Comparison of ENCODE assay signal across 8 mouse cellular contexts in the genomic region with DNA sequence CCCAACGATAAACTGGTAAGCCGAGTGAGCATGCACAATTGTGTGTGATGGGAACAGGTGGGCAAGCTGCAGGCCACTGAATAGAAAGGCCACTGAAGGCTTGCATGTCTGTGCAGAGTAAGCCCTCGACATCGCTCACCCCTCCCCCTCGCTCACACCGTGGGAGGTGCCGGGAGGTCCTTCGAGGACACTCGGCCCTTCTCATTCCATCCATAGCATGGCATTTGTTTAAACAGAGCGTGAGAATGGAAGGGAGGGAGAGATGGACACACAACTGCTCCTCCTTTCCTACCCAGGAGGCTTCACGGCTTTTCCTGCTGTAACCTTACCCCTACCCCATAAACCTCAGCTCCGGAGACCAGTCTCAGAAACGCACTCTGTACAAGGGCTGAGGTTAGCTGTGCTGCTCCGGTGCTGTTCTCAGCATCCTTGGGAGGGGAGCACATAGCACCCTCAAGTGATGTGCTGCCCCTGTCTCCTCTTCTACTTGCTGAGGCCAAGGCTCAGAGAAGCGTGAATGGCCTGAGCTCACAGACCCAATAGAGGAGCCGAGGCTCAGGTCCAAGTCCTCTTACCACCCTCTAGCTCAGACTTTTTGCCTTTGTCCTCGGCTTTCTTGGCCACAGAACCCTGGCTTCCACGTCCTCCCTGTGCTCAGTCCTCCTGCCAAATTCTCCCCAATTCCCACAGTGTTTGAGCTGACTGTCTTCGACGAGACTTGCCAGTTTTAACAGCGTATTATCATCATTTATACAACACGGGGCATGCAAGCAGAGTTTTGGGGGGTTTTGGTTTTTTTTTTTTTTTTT. TPM values are rescaled to one million over a fixed set of nuclear protein-coding genes. Genes with fewer than 3 reads are reported as not detected.
DNase-seq lines count a peak whose midpoint lies in the region; ATAC-seq and TF ChIP-seq lines count a peak whose summit lies in the region.

No protein-coding gene starts in this region.

- no peaks in the 10 kb centered on the region for H3K4me1 ChIP-seq in hindbrain, embryonic 11.5 days (replicated peaks; ENCODE audit: control insufficient read depth, insufficient read depth, low read length)
- peaks cover 8% of the 10 kb centered on the region for H3K4me1 ChIP-seq in hindbrain, embryonic 10.5 days (replicated peaks)
- H3K4me1 ChIP-seq in cortical plate, adult 2 months (ENCODE audit: control insufficient read depth, insufficient read depth, low read length), result peaks cover 9% of the 10 kb centered on the region
- peaks cover 7% of the 10 kb centered on the region; the same call in 1 of the 2 replicates for H3K4me1 ChIP-seq in hindbrain, embryonic 15.5 days (replicated peaks)
- H3K4me1 ChIP-seq in intestine, postnatal 0 days (replicated peaks; ENCODE audit: control insufficient read depth, insufficient read depth, low read length), result 0 out of 2 replicates have a peak, but pooled peaks cover 3% of the 10 kb centered on the region

- peak; percentile 6 for DNase-seq in hindbrain, embryonic 11.5 days (ENCODE audit: low spot score)
- no peak for DNase-seq in hindbrain, embryonic 10.5 days (ENCODE audit: low spot score)
- DNase-seq in brain, adult 2 months (ENCODE audit: low read depth, low spot score), result peak; percentile 65
- DNase-seq in mesoderm, embryonic 11.5 days (ENCODE audit: low read depth, low spot score), result peak; percentile 56
- DNase-seq in MN1 (ENCODE audit: low spot score), result no peak

- no peak overlapping the region for H3K4me3 ChIP-seq in hindbrain, embryonic 11.5 days (ENCODE audit: low read depth, low read length)
- H3K4me3 ChIP-seq in hindbrain, embryonic 10.5 days, result no peak overlapping the region
- no peak overlapping the region for H3K4me3 ChIP-seq in cortical plate, adult 2 months (ENCODE audit: insufficient read depth, low read length)
- no peak overlapping the region for H3K4me3 ChIP-seq in hindbrain, embryonic 15.5 days
- no peak overlapping the region for H3K4me3 ChIP-seq in intestine, postnatal 0 days (ENCODE audit: low read depth, low read length)

- H3K9ac ChIP-seq in hindbrain, embryonic 11.5 days (ENCODE audit: low read depth, low read length), result no peak overlapping the region
- no peak overlapping the region for H3K9ac ChIP-seq in hindbrain, embryonic 15.5 days
- H3K9ac ChIP-seq in intestine, postnatal 0 days (ENCODE audit: low read depth, low read length), result no peak overlapping the region

- no peaks in the 10 kb centered on the region for H3K27me3 ChIP-seq in hindbrain, embryonic 11.5 days (ENCODE audit: control insufficient read depth, insufficient read depth, low read length)
- no peaks in the 10 kb centered on the region for H3K27me3 ChIP-seq in hindbrain, embryonic 10.5 days (ENCODE audit: insufficient read depth, poor library complexity, severe bottlenecking)
- H3K27me3 ChIP-seq in hindbrain, embryonic 15.5 days, result no peaks in the 10 kb centered on the region
- no peaks in the 10 kb centered on the region for H3K27me3 ChIP-seq in intestine, postnatal 0 days (replicated peaks; ENCODE audit: control insufficient read depth, insufficient read depth, low read length)

- 67% methylated on average over 22 of the region's 22 CpGs for WGBS in hindbrain, embryonic 11.5 days
- WGBS in hindbrain, embryonic 10.5 days, result 66% methylated on average over 22 of the region's 22 CpGs
- WGBS in hindbrain, embryonic 15.5 days, result 58% methylated on average over 22 of the region's 22 CpGs
- WGBS in intestine, postnatal 0 days, result 55% methylated on average over 22 of the region's 22 CpGs

- H3K4me2 ChIP-seq in hindbrain, embryonic 11.5 days (replicated peaks; ENCODE audit: low read depth, low read length), result no peak overlapping the region
- no peak overlapping the region; the same call in 1 of the 2 replicates for H3K4me2 ChIP-seq in hindbrain, embryonic 15.5 days
- H3K4me2 ChIP-seq in intestine, postnatal 0 days (replicated peaks; ENCODE audit: low read depth), result no peak overlapping the region

- no peak for TF ChIP-seq POLR2A in cortical plate, adult 2 months (IDR thresholded peaks at IDR 0.05; ENCODE audit: extremely low read depth, insufficient read depth, low read length)

- H3K27ac ChIP-seq in hindbrain, embryonic 11.5 days (ENCODE audit: low read depth, low read length), result no peak overlapping the region
- no peak overlapping the region for H3K27ac ChIP-seq in hindbrain, embryonic 10.5 days
- peak overlapping the region; percentile 21; the same call in 1 of the 2 replicates for H3K27ac ChIP-seq in cortical plate, adult 2 months (ENCODE audit: insufficient read depth, low read length)
- H3K27ac ChIP-seq in hindbrain, embryonic 15.5 days (replicated peaks), result peak overlapping the region; percentile 50
- no peak overlapping the region for H3K27ac ChIP-seq in intestine, postnatal 0 days (ENCODE audit: low read depth, low read length)

- ATAC-seq in hindbrain, embryonic 11.5 days (ENCODE audit: low FRiP score), result no peak
- peak; percentile 73 for ATAC-seq in hindbrain, embryonic 15.5 days (ENCODE audit: low FRiP score, low read depth)
- ATAC-seq in intestine, postnatal 0 days, result no peak

- no peak for TF ChIP-seq CTCF in cortical plate, adult 2 months (IDR thresholded peaks at IDR 0.05; ENCODE audit: extremely low read depth, insufficient read depth, low read length)
- TF ChIP-seq CTCF in intestine, postnatal 0 days (IDR thresholded peaks at IDR 0.05; ENCODE audit: low read depth), result no peak

- no peaks in the 10 kb centered on the region for H3K36me3 ChIP-seq in hindbrain, embryonic 11.5 days (ENCODE audit: control insufficient read depth, insufficient read depth, low read length)
- no peaks in the 10 kb centered on the region for H3K36me3 ChIP-seq in hindbrain, embryonic 10.5 days
- no peaks in the 10 kb centered on the region for H3K36me3 ChIP-seq in hindbrain, embryonic 15.5 days
- H3K36me3 ChIP-seq in intestine, postnatal 0 days (ENCODE audit: control insufficient read depth, insufficient read depth), result no peaks in the 10 kb centered on the region

- H3K9me3 ChIP-seq in hindbrain, embryonic 11.5 days (ENCODE audit: control insufficient read depth, low read length), result no peaks in the 10 kb centered on the region
- no peaks in the 10 kb centered on the region for H3K9me3 ChIP-seq in hindbrain, embryonic 10.5 days
- no peaks in the 10 kb centered on the region for H3K9me3 ChIP-seq in hindbrain, embryonic 15.5 days
- no peaks in the 10 kb centered on the region for H3K9me3 ChIP-seq in intestine, postnatal 0 days (ENCODE audit: control insufficient read depth)

RNA-seq across cellular contexts. Expression of a gene that starts 33.8 kb away (rescaled TPM):
- polyA plus RNA-seq in hindbrain, embryonic 11.5 days (2014; fragmentation: Nextera tagmentation; extraction: Ambion mirVana), result 14.3 and 22.4 TPM in 2 replicates
- 4.9 and 12.5 TPM in 2 replicates for polyA plus RNA-seq in hindbrain, embryonic 10.5 days (2016; fragmentation: Nextera tagmentation; extraction: Ambion mirVana)
- 78.6 and 79.3 TPM in 2 replicates for polyA plus RNA-seq in cortical plate, adult 2 months (2012; rRNA removed)
- 46.6 and 52.0 TPM in 2 replicates for polyA plus RNA-seq in hindbrain, embryonic 15.5 days (2015; fragmentation: Nextera tagmentation; extraction: Ambion mirVana)
- 5.1 and 5.5 TPM in 2 replicates for polyA plus RNA-seq in intestine, postnatal 0 days (2015; fragmentation: Nextera tagmentation; extraction: Ambion mirVana)

Comparison
In these comparisons a context has a peak if more than half of its experiments do, and no peak if none do; other contexts are left out.
1. DNase-seq: peak in hindbrain, embryonic 11.5 days (single experiment), brain, adult 2 months (single experiment) and mesoderm, embryonic 11.5 days (single experiment); none in hindbrain, embryonic 10.5 days (single experiment) and MN1 (single experiment).
2. H3K27ac ChIP-seq: peak in cortical plate, adult 2 months (single experiment) and hindbrain, embryonic 15.5 days (single experiment); none in hindbrain, embryonic 11.5 days (single experiment), hindbrain, embryonic 10.5 days (single experiment) and intestine, postnatal 0 days (single experiment).